Mouse (Mus musculus): Measurements from ENCODE around the gene P2rx6. TPM values are rescaled to one million over a fixed set of nuclear protein-coding genes. Genes with fewer than 3 reads are reported as not detected.

P2rx6 gene
- polyA plus RNA-seq, 1 experiment from 2014 or later, result 2.5 TPM

- Histone ChIP-seq H3K9ac (peak overlapping the region; percentile 78), H3K4me3 (replicated peaks; ENCODE audit: low read length) (peak overlapping the region; percentile 54), H3K27me3 (ENCODE audit: control insufficient read depth, insufficient read depth, low read length) (peaks cover 17% of the 10 kb centered on the region), H3K9me3 (ENCODE audit: control insufficient read depth, low read length) (no peaks in the 10 kb centered on the region), H3K36me3 (replicated peaks; ENCODE audit: control insufficient read depth, insufficient read depth) (0 out of 2 replicates have a peak, but pooled peaks cover 6% of the 10 kb centered on the region), H3K27ac (peak overlapping the region; percentile 66), H3K4me1 (replicated peaks; ENCODE audit: control insufficient read depth, insufficient read depth, low read length) (peaks cover 7% of the 10 kb centered on the region; the same call in 1 of the 2 replicates), H3K4me2 (replicated peaks) (peak overlapping the region; percentile 79)
- peak; percentile 63 for DNase-seq (ENCODE audit: low spot score)
- WGBS, result 13% methylated on average over 45 of the region's 45 CpGs
- ATAC-seq (ENCODE audit: low FRiP score), result peak; percentile 86
Observed at GRCm38 (mm10) chr16:17575870-17576824, 14.5 kb downstream of the P2rx6 start.

- peaks cover 17% of the 10 kb centered on the region for H3K27me3 ChIP-seq (ENCODE audit: control insufficient read depth, insufficient read depth, low read length)
- peak overlapping the region; percentile 78 for H3K9ac ChIP-seq
- peak overlapping the region; percentile 54 for H3K4me3 ChIP-seq (replicated peaks; ENCODE audit: low read length)
- 15% methylated on average over 8 of the region's 8 CpGs for WGBS
- H3K36me3 ChIP-seq (replicated peaks; ENCODE audit: control insufficient read depth, insufficient read depth), result 0 out of 2 replicates have a peak, but pooled peaks cover 6% of the 10 kb centered on the region
- DNase-seq (ENCODE audit: low spot score) (no peak), ATAC-seq (ENCODE audit: low FRiP score) (no peak; the same call in 1 of the 2 replicates)
- H3K9me3 ChIP-seq (ENCODE audit: control insufficient read depth, low read length), result no peaks in the 10 kb centered on the region
- H3K4me1 ChIP-seq (replicated peaks; ENCODE audit: control insufficient read depth, insufficient read depth, low read length), result peaks cover 7% of the 10 kb centered on the region; the same call in 1 of the 2 replicates
- H3K4me2 ChIP-seq (replicated peaks), result peak overlapping the region; percentile 79
- no peak overlapping the region for H3K27ac ChIP-seq
Observed at GRCm38 (mm10) chr16:17576825-17577215, 15.1 kb downstream of the P2rx6 start.

- H3K27ac ChIP-seq, result no peak within 1 kb of the TSS
- 14% methylated on average over 8 of the region's 8 CpGs for WGBS
- DNase-seq (ENCODE audit: low spot score) (peak; percentile 23), ATAC-seq (ENCODE audit: low FRiP score) (no peak)
- H3K27me3 ChIP-seq (ENCODE audit: control insufficient read depth, insufficient read depth, low read length), result no peaks in the 10 kb centered on the region
- no peaks in the 10 kb centered on the region for H3K36me3 ChIP-seq (replicated peaks; ENCODE audit: control insufficient read depth, insufficient read depth)
- H3K4me2 ChIP-seq (replicated peaks), result no peak within 1 kb of the TSS
- H3K9ac ChIP-seq, result no peak within 1 kb of the TSS
- no peaks in the 10 kb centered on the region for H3K9me3 ChIP-seq (ENCODE audit: control insufficient read depth, low read length)
- no peaks in the 10 kb centered on the region for H3K4me1 ChIP-seq (replicated peaks; ENCODE audit: control insufficient read depth, insufficient read depth, low read length)
- H3K4me3 ChIP-seq (replicated peaks; ENCODE audit: low read length), result no peak within 1 kb of the TSS
Observed at GRCm38 (mm10) chr16:17583064-17583463, 21.4 kb downstream of the P2rx6 start, which contains the start of gene Slc7a4. Gene Slc7a4, minus strand, starts transcription at chr16:17583214.

GRCm38 (mm10) chr16:17584555-17584954 is 22.9 kb downstream of the P2rx6 start:
- Histone ChIP-seq H3K36me3 (replicated peaks; ENCODE audit: control insufficient read depth, insufficient read depth) (no peaks in the 10 kb centered on the region), H3K27ac (no peak overlapping the region), H3K9ac (no peak overlapping the region), H3K9me3 (ENCODE audit: control insufficient read depth, low read length) (no peaks in the 10 kb centered on the region), H3K4me3 (replicated peaks; ENCODE audit: low read length) (no peak overlapping the region), H3K27me3 (ENCODE audit: control insufficient read depth, insufficient read depth, low read length) (no peaks in the 10 kb centered on the region), H3K4me2 (replicated peaks) (no peak overlapping the region), H3K4me1 (replicated peaks; ENCODE audit: control insufficient read depth, insufficient read depth, low read length) (no peaks in the 10 kb centered on the region)
- ATAC-seq (ENCODE audit: low FRiP score) (no peak), DNase-seq (ENCODE audit: low spot score) (peak; percentile 6)
- WGBS, result 90% methylated on average over 7 of the region's 7 CpGs

- Histone ChIP-seq H3K4me3 (replicated peaks; ENCODE audit: low read length) (no peak overlapping the region), H3K9me3 (ENCODE audit: control insufficient read depth, low read length) (no peaks in the 10 kb centered on the region), H3K27ac (no peak overlapping the region), H3K4me1 (replicated peaks; ENCODE audit: control insufficient read depth, insufficient read depth, low read length) (no peaks in the 10 kb centered on the region), H3K4me2 (replicated peaks) (no peak overlapping the region), H3K27me3 (ENCODE audit: control insufficient read depth, insufficient read depth, low read length) (no peaks in the 10 kb centered on the region), H3K36me3 (replicated peaks; ENCODE audit: control insufficient read depth, insufficient read depth) (no peaks in the 10 kb centered on the region), H3K9ac (no peak overlapping the region)
- ATAC-seq (ENCODE audit: low FRiP score) (no peak), DNase-seq (ENCODE audit: low spot score) (no peak)
- WGBS, result 59% methylated on average over 2 of the region's 2 CpGs
Observed at GRCm38 (mm10) chr16:17590731-17591130, 29.0 kb downstream of the P2rx6 start.

GRCm38 (mm10) chr16:17600944-17601562 is 39.4 kb downstream of the P2rx6 start:
- H3K4me1 ChIP-seq (replicated peaks; ENCODE audit: control insufficient read depth, insufficient read depth, low read length), result no peaks in the 10 kb centered on the region
- 72% methylated on average over 3 of the region's 3 CpGs for WGBS
- H3K36me3 ChIP-seq (replicated peaks; ENCODE audit: control insufficient read depth, insufficient read depth), result no peaks in the 10 kb centered on the region
- H3K4me2 ChIP-seq (replicated peaks), result no peak overlapping the region
- no peak overlapping the region for H3K27ac ChIP-seq
- H3K9ac ChIP-seq, result no peak overlapping the region
- H3K9me3 ChIP-seq (ENCODE audit: control insufficient read depth, low read length), result no peaks in the 10 kb centered on the region
- no peak for ATAC-seq (ENCODE audit: low FRiP score)
- no peaks in the 10 kb centered on the region for H3K27me3 ChIP-seq (ENCODE audit: control insufficient read depth, insufficient read depth, low read length)
- no peak for DNase-seq (ENCODE audit: low spot score)
- no peak overlapping the region for H3K4me3 ChIP-seq (replicated peaks; ENCODE audit: low read length)

GRCm38 (mm10) chr16:17604941-17605340 is 43.3 kb downstream of the P2rx6 start:
- Histone ChIP-seq H3K9me3 (ENCODE audit: control insufficient read depth, low read length) (no peaks in the 10 kb centered on the region), H3K36me3 (replicated peaks; ENCODE audit: control insufficient read depth, insufficient read depth) (no peaks in the 10 kb centered on the region), H3K9ac (no peak overlapping the region), H3K27ac (no peak overlapping the region), H3K4me1 (replicated peaks; ENCODE audit: control insufficient read depth, insufficient read depth, low read length) (no peaks in the 10 kb centered on the region), H3K4me3 (replicated peaks; ENCODE audit: low read length) (no peak overlapping the region), H3K27me3 (ENCODE audit: control insufficient read depth, insufficient read depth, low read length) (no peaks in the 10 kb centered on the region), H3K4me2 (replicated peaks) (no peak overlapping the region)
- DNase-seq (ENCODE audit: low spot score), result no peak
- no peak for ATAC-seq (ENCODE audit: low FRiP score)
- WGBS, result 47% methylated on average over 4 of the region's 4 CpGs

- Histone ChIP-seq H3K27ac (no peak overlapping the region), H3K4me1 (replicated peaks; ENCODE audit: control insufficient read depth, insufficient read depth, low read length) (no peaks in the 10 kb centered on the region), H3K27me3 (ENCODE audit: control insufficient read depth, insufficient read depth, low read length) (no peaks in the 10 kb centered on the region), H3K36me3 (replicated peaks; ENCODE audit: control insufficient read depth, insufficient read depth) (no peaks in the 10 kb centered on the region), H3K9ac (no peak overlapping the region), H3K4me2 (replicated peaks) (no peak overlapping the region), H3K9me3 (ENCODE audit: control insufficient read depth, low read length) (no peaks in the 10 kb centered on the region), H3K4me3 (replicated peaks; ENCODE audit: low read length) (no peak overlapping the region)
- ATAC-seq (ENCODE audit: low FRiP score) (no peak), DNase-seq (ENCODE audit: low spot score) (no peak)
- WGBS, result 84% methylated on average over 5 of the region's 5 CpGs
Observed at GRCm38 (mm10) chr16:17605684-17606083, 44.0 kb downstream of the P2rx6 start.

GRCm38 (mm10) chr16:17611383-17611782 is 49.7 kb downstream of the P2rx6 start:
- no peaks in the 10 kb centered on the region for H3K27me3 ChIP-seq (ENCODE audit: control insufficient read depth, insufficient read depth, low read length)
- no peaks in the 10 kb centered on the region for H3K36me3 ChIP-seq (replicated peaks; ENCODE audit: control insufficient read depth, insufficient read depth)
- no peaks in the 10 kb centered on the region for H3K4me1 ChIP-seq (replicated peaks; ENCODE audit: control insufficient read depth, insufficient read depth, low read length)
- H3K9ac ChIP-seq, result no peak overlapping the region
- no peak overlapping the region for H3K4me2 ChIP-seq (replicated peaks)
- ATAC-seq (ENCODE audit: low FRiP score) (no peak), DNase-seq (ENCODE audit: low spot score) (no peak)
- no peak overlapping the region for H3K4me3 ChIP-seq (replicated peaks; ENCODE audit: low read length)
- no peaks in the 10 kb centered on the region for H3K9me3 ChIP-seq (ENCODE audit: control insufficient read depth, low read length)
- H3K27ac ChIP-seq, result no peak overlapping the region
- WGBS, result 65% methylated on average over 4 of the region's 4 CpGs

Data from hindbrain, embryonic 14.5 days (tissue).